Mouse (Mus musculus) liver, adult 2 months (tissue): Measurements from ENCODE around the gene Zan.

Experiments
- CTCF ChIP-seq: fragments of 200-500 bp; IDR thresholded peaks from 2 replicates; pipeline ENCODE4 v1.5.1; 2011; ENCODE audit warnings: low read depth, low read length, control low read depth
- POLR2A ChIP-seq: fragments of 200-500 bp; IDR thresholded peaks from 2 replicates; pipeline ENCODE4 v1.6.1; 2011; ENCODE audit warnings: low read length, control low read depth; ENCODE audit not compliant: insufficient read depth; ENCODE audit errors: extremely low read depth

DNA sequence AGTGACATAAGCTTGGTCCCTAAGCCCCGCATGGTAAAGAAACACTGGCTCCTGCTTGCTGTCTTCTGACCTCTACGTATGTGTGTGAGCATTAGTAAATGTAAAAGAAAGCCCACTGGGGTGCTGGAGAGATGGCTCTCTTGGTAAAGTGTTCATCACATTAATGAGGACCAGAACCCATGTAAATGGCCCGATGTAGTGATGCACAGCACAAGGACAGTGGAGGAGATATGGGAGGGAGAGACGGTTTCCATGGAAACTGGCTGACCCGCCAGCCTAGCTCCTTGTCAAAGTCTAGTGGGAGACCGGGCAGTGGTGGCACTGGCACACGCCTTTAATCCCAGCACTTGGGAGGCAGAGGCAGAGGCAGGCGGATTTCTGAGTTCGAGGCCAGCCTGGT, 100.1 kb downstream of the Zan start:
- TF ChIP-seq CTCF (no peak), POLR2A (no peak)
